Mouse (Mus musculus): ENCODE measurements around the gene Lysmd1.
"Not testable (repeated sequence)": the region's sequence is repeated elsewhere in the genome, so short reads cannot be mapped to it uniquely, and the experiment has no call there.

Lysmd1 gene

DNA sequence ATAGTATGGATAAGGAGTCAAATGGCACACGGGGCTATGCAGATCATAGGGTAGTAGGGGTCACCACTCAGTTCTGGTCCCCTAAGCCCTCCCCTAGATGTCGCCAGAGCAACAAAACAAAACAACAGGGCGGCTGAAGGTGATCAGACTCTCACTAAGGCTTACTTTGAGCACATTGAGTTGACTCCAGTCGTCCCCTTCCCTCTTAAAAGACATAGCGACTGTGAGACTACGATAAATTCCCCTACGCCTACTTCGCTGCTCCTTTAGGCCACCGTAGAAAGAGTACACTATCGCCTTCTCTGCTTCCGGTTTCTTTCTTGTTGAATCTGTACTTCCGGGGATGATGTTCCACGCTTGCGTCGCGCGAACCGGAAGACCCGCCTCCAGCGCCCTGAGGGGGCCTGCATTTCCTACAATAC is at the start of gene Lysmd1, which contains the start of gene Scnm1:
Gene Lysmd1 (plus strand): TSS at position 409 of the 422 bp plus-strand sequence.
Gene Scnm1 (minus strand): TSS at position 332 of the 422 bp plus-strand sequence.
- DNase-seq, result peak; percentile 94

DNA sequence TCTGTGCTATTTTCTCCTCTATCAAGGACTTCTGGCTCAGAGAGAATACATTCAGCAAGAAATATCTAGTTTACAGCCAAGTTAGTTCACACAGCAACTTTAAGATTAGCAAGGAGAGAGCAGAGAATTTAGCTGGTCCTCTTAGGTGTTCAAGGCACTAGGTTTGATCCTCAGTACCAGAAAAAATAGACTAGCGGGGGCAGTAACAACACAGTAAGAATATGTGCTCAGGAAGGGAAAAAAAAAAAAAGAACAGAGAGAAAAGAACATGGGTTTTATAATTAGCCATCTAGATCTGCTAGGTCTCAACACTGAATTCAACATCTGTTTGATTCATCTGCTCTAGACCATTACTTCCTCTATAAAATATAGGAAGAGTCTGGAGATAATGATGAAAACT is 45.8 kb upstream of the Lysmd1 start:
- DNase-seq, result no peak

DNA sequence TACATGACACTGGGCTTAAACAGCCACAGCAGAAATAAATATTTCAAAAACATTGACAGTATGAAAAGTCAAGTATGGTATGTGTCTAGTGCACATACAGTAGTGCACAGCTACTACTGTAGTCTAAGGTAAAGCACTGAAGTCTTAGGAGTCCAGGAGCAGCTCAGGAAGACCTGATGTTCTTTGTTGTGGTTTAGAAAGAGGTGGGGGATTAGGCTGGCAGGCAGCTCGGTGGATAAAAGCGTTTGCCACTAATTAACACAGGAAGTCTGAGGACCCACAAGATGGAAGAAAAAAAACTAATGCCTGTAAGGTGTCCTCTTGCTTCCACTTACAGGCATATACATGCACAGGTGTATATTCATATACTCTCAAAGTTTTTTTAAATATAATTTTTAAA is 33.0 kb upstream of the Lysmd1 start:
- no peak for DNase-seq

DNA sequence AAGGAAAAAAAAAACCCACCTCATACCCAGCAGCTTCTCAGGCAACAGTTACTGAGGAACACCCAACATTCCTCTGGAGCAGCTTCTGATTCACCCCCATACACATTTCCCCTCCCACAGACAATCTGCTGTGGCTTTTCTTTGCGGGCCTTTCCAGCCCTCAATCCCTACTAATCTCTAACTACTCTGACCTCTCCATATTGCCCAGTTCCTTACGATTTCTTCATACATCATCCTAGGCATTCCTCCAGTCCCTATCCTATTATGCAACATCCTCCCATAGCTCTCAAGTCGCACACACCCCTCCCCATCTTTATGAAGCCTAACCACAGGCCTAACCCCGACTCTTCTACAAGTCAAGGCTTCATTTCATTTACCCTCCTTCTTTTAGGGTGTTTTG is 28.8 kb upstream of the Lysmd1 start:
- no peak for DNase-seq

DNA sequence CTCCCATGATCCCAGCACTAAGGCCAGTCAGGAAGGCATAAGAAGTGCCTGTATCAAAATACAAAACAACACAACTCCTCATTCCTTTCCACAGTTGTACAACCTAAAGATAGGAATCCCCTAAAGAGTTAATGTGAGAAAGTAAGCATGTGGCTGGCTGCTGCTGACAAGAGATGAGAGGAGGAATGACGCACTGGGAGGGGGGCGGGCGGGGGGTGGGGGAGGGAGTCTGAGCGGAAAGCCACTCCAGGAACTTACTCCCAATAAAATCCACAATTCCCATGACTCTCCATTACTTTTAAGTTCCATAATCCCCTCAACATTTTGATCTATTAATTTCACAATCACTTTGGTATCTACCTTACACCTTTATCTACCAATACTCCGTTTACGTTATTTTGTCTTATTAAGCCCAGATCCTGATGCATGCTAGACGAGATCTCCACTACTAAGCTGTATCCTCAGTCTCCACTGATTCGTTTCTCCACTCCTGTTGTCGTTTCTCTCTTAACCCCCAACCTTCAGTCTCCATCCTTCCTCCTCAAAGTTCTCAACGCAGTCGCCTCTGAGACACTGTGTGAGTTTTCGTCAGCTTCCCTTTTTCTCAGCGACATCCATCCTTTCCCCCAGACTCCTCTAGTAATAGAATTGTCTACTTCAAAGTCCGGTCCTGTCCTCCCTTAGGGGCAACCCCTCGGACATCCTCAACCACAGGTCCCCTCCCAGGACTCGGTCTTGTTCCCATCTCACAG is 28.1 kb upstream of the Lysmd1 start:
- no peak for DNase-seq

- peak; percentile 97 for DNase-seq
These were observed 27.4 kb upstream of the Lysmd1 start, which contains the start of gene Pip5k1a for GRCm38 (mm10) chr3:95106338-95107117. TSS of gene Pip5k1a (minus strand) at chr3:95106930.

DNA sequence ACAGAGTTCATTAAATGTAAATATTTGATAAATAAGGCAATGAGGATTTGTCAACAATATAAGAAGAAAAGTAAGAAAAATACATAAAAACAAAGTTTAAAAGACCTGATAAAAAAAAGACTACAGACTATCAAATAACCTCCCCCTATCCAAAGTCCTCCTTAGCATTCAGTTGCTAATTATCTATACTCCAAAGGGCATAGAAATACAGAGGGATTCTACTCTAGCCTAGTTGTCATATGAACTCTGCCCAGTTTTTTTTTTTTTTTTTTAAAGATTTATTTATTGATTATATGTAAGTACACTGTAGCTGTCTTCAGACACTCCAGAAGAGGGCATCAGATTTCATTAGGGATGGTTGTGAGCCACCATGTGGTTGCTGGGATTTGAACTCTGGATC is 26.6 kb upstream of the Lysmd1 start:
- not testable (repeated sequence) for DNase-seq

DNA sequence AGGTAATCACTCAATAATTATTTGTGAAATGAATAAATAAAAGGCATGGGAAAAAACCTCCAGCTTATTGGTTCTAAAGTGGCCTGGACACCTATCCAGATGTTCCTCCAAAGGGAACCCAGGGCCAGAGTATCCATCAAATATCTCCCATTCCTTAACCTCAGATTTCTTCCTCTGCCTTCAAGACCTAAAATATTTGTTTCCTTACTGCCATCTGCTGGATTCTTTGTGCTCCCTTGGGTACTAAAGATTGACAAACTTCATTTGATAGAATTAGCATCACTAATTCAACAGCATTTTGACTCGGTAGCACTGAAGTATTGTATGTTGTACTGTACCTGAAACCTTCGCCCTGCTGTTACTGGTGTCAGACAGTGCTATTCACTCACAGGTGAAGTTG is 26.0 kb upstream of the Lysmd1 start:
- DNase-seq, result no peak

DNA sequence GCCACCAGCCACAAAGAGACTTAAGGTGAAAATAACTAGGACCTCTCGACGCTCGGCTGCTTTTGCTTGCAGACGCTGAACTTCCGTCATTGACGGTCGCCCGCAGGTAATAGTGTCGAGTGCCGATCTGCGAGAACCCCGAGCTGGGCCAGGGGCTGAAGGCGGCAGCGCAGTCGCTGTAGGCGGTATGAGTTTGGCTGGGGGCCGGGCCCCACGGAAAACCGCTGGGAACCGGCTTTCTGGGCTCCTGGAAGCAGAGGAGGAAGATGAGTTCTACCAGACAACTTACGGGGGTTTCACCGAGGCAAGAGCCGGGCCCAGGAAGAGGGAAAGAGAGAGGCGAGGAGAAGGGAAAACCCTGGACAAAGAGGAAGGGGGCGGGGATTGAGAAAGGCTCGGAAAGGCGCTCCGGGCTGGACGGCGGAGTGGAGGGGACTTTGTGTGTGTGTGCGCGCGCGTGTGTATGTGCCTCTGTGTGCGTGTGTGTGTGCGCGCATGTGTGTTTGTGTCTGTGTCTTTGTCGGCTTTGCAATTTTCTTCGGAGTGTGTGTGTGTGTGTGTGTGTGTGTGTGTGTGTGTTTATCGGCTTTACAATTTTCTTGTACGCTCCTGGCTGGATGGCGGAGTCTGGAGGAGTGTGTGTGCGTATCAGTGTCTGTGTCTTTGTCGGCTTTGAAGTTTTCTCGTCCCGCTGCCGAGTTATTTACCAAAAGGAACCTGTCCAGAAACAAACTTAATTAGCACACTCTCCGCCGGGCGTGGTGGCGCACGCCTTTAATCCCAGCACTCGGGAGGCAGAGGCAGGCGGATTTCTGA is 22.8 kb upstream of the Lysmd1 start, which contains the start of gene Vps72:
Gene Vps72 (plus strand): TSS at position 112 of the 816 bp plus-strand sequence.
- peak; percentile 94 for DNase-seq

DNA sequence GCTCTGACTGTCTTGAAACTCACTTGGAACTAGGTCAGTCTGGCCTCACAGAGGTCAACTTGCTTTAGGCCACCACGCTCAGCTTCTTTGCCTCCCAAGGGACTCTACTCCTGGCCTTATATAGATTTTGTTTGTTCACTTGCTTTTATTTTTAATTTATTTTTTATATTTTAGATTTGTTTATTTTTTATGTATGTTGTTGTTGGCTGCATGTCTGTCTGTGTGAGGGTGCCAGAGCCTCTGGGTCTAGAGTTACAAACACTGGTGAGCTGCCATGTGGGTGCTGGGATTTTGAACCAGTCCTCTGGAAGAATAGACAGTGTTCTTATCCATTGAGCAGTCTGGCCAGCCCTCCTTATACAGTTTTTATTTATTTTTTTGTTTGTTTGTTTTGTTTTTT is 21.1 kb upstream of the Lysmd1 start:
- DNase-seq, result no peak

DNA sequence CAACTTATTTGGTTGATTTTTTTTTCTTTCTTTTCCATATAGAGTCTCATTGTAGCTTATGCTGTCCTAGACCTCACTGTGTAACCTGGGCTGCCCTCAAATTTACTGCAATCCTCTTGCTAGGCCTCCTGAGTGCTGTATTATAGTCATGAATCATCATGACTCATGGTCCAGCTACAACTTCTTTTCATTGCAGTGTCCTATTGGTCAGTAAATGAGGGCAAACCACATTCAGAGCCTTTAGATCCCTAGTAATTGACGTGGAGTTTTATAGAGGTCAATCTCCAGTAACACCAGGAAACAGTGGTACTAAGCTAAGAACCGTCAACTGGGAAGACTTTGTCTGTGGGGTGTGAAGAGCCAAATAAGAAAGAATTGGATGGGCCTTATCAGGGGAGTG is 16.1 kb upstream of the Lysmd1 start:
- DNase-seq, result no peak

DNA sequence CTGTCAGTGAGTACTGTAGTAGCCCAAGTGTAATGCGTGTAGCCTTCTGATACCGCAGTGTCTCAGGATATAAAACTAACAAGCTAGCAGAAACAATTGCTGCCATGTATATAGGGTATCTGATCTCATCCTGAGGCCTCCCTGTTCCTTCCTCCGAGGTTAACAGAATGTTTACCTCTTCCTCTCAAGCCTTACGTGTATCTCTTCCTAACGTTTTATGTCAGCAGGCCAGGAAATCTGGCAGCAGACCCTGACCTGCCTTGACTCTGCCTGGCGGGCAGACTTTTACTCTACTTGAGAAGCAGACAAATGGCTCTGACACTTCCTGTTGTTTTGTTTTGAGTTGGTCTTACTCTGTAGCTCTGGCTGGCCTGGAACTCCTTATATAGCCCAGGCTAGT is 12.3 kb upstream of the Lysmd1 start:
- peak; percentile 47 for DNase-seq

DNA sequence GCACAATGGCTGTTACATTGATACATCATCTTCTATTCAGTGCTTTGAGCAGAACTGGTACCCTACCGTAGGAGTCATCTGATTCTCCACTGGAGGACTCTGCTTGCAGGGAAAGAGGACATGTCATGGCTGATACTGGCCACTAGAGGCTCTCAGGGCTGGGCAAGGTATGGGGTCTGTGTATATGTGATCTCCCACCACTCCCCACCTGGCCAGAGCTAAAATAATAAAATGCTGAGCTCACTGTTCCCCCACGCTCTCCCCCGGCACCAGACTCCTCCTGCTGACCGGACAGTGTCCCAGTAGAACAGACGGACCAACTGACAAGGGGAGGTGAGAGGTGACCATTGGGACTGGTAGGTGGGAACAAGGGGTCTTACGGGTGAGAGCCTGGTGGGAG is 9.6 kb upstream of the Lysmd1 start, which contains the start of gene Tmod4:
Gene Tmod4 (plus strand): TSS at position 231 of the 400 bp plus-strand sequence.
- DNase-seq, result no peak

GRCm38 (mm10) chr3:95124972-95125371 is 8.9 kb upstream of the Lysmd1 start:
- peak; percentile 70 for DNase-seq

GRCm38 (mm10) chr3:95129226-95129651 is 4.6 kb upstream of the Lysmd1 start:
- peak; percentile 67 for DNase-seq

DNA sequence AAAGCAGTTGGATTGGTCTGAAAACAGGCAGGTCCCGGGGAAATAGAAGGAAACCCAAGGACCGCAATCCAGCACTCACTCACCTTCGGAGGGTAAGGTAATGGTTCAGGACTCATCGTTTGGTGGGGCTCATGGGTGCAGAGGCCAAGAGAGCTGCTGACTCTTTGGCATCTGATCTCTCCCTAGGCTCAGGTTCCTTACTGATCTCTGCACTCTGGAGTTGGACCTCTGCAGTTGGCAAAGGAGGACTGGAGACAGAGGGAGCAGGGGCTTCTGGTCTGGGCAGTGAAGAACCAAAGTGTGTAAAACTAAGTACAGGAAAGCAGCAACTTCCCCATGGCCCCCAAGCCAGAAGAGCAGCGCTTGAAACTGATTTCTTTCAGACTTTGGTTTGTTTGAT is 3.8 kb upstream of the Lysmd1 start:
- DNase-seq, result peak; percentile 30

DNA sequence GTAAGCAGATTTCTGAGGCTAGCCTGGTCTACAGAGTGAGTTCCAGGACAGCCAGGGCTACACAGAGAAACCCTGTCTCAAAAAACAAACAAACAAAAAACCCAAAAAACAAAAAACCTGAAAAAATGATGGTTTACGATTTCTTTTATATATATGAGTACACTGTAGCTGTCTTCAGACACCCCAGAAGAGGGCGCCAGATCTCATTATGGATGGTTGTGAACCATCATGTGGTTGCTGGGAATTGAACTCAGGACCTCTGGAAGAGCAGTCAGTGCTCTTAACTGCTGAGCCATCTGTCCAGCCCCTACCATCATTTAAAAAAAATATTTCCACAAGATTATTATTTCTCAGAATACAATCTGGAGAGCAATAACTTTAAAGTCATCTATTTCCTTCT is 1.5 kb upstream of the Lysmd1 start:
- DNase-seq, result not testable (repeated sequence)

GRCm38 (mm10) chr3:95133176-95133575 is 712 bp upstream of the Lysmd1 start:
- DNase-seq, result no peak

- not testable (repeated sequence) for DNase-seq
These were observed 245 bp downstream of the Lysmd1 start for GRCm38 (mm10) chr3:95134133-95134532.

DNA sequence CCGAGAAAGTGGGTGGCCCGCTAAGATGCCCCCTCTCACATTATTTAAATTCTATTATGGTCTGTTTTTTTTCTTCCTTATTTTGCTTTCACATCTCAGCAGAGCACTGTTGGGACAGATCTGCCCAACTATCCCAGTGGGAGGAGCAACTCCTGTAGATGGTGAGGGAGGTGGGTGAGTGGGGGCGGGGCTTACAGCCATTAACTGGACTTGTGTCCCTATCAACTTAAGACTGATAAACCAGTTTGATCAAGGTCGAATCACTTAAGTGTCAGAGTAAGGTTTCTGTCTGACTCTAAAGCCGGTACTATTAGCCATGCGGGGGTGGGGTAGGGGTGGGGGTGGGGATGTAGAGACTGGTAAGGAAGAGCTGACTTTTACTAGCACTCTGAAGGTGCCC is 1.1 kb downstream of the Lysmd1 start:
- DNase-seq, result peak; percentile 78

- DNase-seq, result no peak
These were observed 1.7 kb downstream of the Lysmd1 start for GRCm38 (mm10) chr3:95135433-95136052.

GRCm38 (mm10) chr3:95136336-95136735 is 2.4 kb downstream of the Lysmd1 start:
- no peak for DNase-seq

All from kidney, postnatal 14 days (tissue).